Mouse (Mus musculus) embryo, embryonic 10 days (tissue): ENCODE measurements around the gene Plcb4.

ENCODE experiments used
- DNase-seq: peaks from one replicate; pipeline ENCODE4 v3.0.0-alpha.2; 2015; ENCODE audit warnings: low spot score

The Plcb4 gene

GRCm38 (mm10) chr2:135761226-135761802, 102.5 kb downstream of the Plcb4 start:
- DNase-seq: no peak

- peak; percentile 27 for DNase-seq
Observed at GRCm38 (mm10) chr2:135764706-135765105, 105.9 kb downstream of the Plcb4 start.

GRCm38 (mm10) chr2:135766471-135767063, 107.8 kb downstream of the Plcb4 start:
- no peak for DNase-seq

GRCm38 (mm10) chr2:135767535-135767934, 108.7 kb downstream of the Plcb4 start:
- no peak for DNase-seq

GRCm38 (mm10) chr2:135769701-135770100, 110.9 kb downstream of the Plcb4 start:
- DNase-seq: no peak

- DNase-seq: no peak
Observed at GRCm38 (mm10) chr2:135770226-135770625, 111.4 kb downstream of the Plcb4 start.

- DNase-seq: peak; percentile 22
Observed at GRCm38 (mm10) chr2:135773194-135773972, 114.6 kb downstream of the Plcb4 start.

- DNase-seq: no peak
Observed at GRCm38 (mm10) chr2:135775026-135775425, 116.2 kb downstream of the Plcb4 start.

- DNase-seq: no peak
Observed at GRCm38 (mm10) chr2:135776131-135776775, 117.4 kb downstream of the Plcb4 start.

GRCm38 (mm10) chr2:135781391-135781790, 122.6 kb downstream of the Plcb4 start:
- no peak for DNase-seq

GRCm38 (mm10) chr2:135787415-135787814, 128.6 kb downstream of the Plcb4 start:
- DNase-seq: no peak

- DNase-seq: no peak
Observed at GRCm38 (mm10) chr2:135792907-135793306, 134.1 kb downstream of the Plcb4 start.

GRCm38 (mm10) chr2:135796684-135797083, 137.9 kb downstream of the Plcb4 start:
- no peak for DNase-seq

GRCm38 (mm10) chr2:135797677-135798546, 139.1 kb downstream of the Plcb4 start:
- peak; percentile 12 for DNase-seq

- DNase-seq: no peak
Observed at GRCm38 (mm10) chr2:135799149-135799770, 140.4 kb downstream of the Plcb4 start.

- DNase-seq: no peak
Observed at GRCm38 (mm10) chr2:135800385-135800784, 141.6 kb downstream of the Plcb4 start.

GRCm38 (mm10) chr2:135802878-135803450, 144.2 kb downstream of the Plcb4 start:
- DNase-seq: no peak

GRCm38 (mm10) chr2:135805748-135806685, 147.2 kb downstream of the Plcb4 start:
- no peak for DNase-seq

GRCm38 (mm10) chr2:135808342-135808741, 149.5 kb downstream of the Plcb4 start:
- DNase-seq: no peak

GRCm38 (mm10) chr2:135810841-135811240, 152.0 kb downstream of the Plcb4 start:
- no peak for DNase-seq
